Comparison of ENCODE assay signal across 31 mouse cellular contexts in the genomic region with DNA sequence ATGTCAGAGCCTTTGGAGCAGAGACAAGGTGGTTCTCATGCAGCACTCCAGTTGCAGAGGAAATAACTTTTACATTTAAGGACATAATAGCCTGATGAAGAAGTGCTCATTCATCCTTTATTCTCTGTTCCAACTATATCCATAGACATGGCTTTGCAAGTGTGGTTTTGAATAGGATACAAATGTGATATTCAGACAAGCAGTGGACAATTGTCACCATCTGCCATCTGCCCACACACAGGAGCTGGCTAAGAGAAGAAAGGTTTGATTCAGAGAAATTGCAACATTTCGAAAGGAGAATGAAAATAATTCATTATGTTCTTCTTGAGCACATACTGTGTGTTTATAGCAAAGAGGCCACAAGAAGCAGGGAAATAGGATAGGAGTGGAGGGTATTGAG.
DNase-seq lines count a peak whose midpoint lies in the region; ATAC-seq and TF ChIP-seq lines count a peak whose summit lies in the region.
"Had no signal": no experiment of that assay in that cellular context is flagged by ENCODE, and none has a peak within 500 bp of the region (broad histone marks: within the 10 kb centered on the region; RNA-seq: fewer than 3 reads in every experiment).

No protein-coding gene starts in this region.

- 75% methylated on average over 1 of the region's 1 CpGs for WGBS in forebrain, embryonic 12.5 days

- intact Hi-C loops in left cerebral cortex, postnatal 36 days (cut with DNase I): no loop called here

- no peak overlapping the region for H3K9ac ChIP-seq in forebrain, embryonic 12.5 days
- H3K9ac ChIP-seq: embryonic facial prominence, embryonic 15.5 days; heart, embryonic 15.5 days; kidney, embryonic 15.5 days; liver, embryonic 14.5 days; neural tube, embryonic 15.5 days; stomach, embryonic 15.5 days had no signal

- no peak overlapping the region for H3K4me2 ChIP-seq in forebrain, embryonic 12.5 days
- H3K4me2 ChIP-seq: embryonic facial prominence, embryonic 15.5 days; heart, embryonic 15.5 days; kidney, embryonic 15.5 days; neural tube, embryonic 15.5 days; stomach, embryonic 15.5 days had no signal

- DNase-seq in frontal cortex, postnatal 14 days (ENCODE audit: low spot score in 2 of 2): no peak
- peak; percentile 23 to 39 for DNase-seq in layer of hippocampus, adult 2 months (ENCODE audit: low spot score in 2 of 2)
- DNase-seq in layer of hippocampus, postnatal 10 days (ENCODE audit: low spot score in 2 of 2): no peak
- DNase-seq in right cerebral cortex, adult 18-20 months: peak; percentile 63
- no peak for DNase-seq in right cerebral cortex, postnatal 4 days
- DNase-seq in left cerebral cortex, postnatal 36 days (ENCODE audit: low spot score in 2 of 2): peak; percentile 44 to 48
- DNase-seq: adrenal gland, adult 2 months; adrenal gland, postnatal 36 days; cerebellum, adult 8-10 months; cerebellum, postnatal 25 days; gastrocnemius, postnatal 25 days; kidney, adult 18-20 months; kidney, postnatal 25 days; liver; lung, adult 2 months; lung, postnatal 10 days; thymus, postnatal 4 days had no signal

- ATAC-seq in frontal cortex, adult (ENCODE audit: low TSS enrichment): peak; percentile 68
- no peak for ATAC-seq in forebrain, embryonic 12.5 days (ENCODE audit: low FRiP score)
- ATAC-seq: activated CD4-positive, CD25-positive, alpha-beta regulatory T cell, adult 4 months; forebrain, embryonic 14.5 days; hindbrain, embryonic 16.5 days had no signal

- no peak overlapping the region for H3K4me3 ChIP-seq in layer of hippocampus, adult 2 months
- H3K4me3 ChIP-seq in forebrain, embryonic 12.5 days (replicated peaks): no peak overlapping the region
- H3K4me3 ChIP-seq: embryonic facial prominence, embryonic 10.5 days; embryonic facial prominence, embryonic 15.5 days; heart, embryonic 10.5 days; heart, embryonic 15.5 days; kidney, embryonic 15.5 days; neural tube, embryonic 15.5 days; stomach, embryonic 15.5 days had no signal

- no peaks in the 10 kb centered on the region for H3K4me1 ChIP-seq in forebrain, embryonic 12.5 days
- H3K4me1 ChIP-seq: embryonic facial prominence, embryonic 10.5 days; embryonic facial prominence, embryonic 15.5 days; heart, embryonic 10.5 days; heart, embryonic 15.5 days; kidney, embryonic 15.5 days; stomach, embryonic 15.5 days had no signal

- H3K27me3 ChIP-seq in forebrain, embryonic 12.5 days: no peaks in the 10 kb centered on the region
- H3K27me3 ChIP-seq: CH12.LX; embryonic facial prominence, embryonic 15.5 days; heart, embryonic 15.5 days; kidney, embryonic 15.5 days; neural tube, embryonic 15.5 days; stomach, embryonic 15.5 days had no signal

- no peaks in the 10 kb centered on the region for H3K36me3 ChIP-seq in forebrain, embryonic 12.5 days (replicated peaks)
- H3K36me3 ChIP-seq: embryonic facial prominence, embryonic 10.5 days; embryonic facial prominence, embryonic 15.5 days; heart, embryonic 10.5 days; heart, embryonic 15.5 days; kidney, embryonic 15.5 days; neural tube, embryonic 15.5 days; stomach, embryonic 15.5 days had no signal

- no peak for TF ChIP-seq CTCF in layer of hippocampus, adult 2 months (conservative IDR thresholded peaks at IDR 0.05)

- H3K9me3 ChIP-seq in forebrain, embryonic 12.5 days: no peaks in the 10 kb centered on the region
- H3K9me3 ChIP-seq: embryonic facial prominence, embryonic 10.5 days; embryonic facial prominence, embryonic 15.5 days; heart, embryonic 10.5 days; heart, embryonic 15.5 days; kidney, embryonic 15.5 days; neural tube, embryonic 15.5 days; stomach, embryonic 15.5 days had no signal

- H3K27ac ChIP-seq in layer of hippocampus, adult 2 months: peak overlapping the region; percentile 62
- no peak overlapping the region for H3K27ac ChIP-seq in forebrain, embryonic 12.5 days
- H3K27ac ChIP-seq: embryonic facial prominence, embryonic 10.5 days; heart, embryonic 10.5 days; heart, embryonic 15.5 days; kidney, embryonic 15.5 days; liver, embryonic 14.5 days; neural tube, embryonic 15.5 days; stomach, embryonic 15.5 days had no signal

Comparison
In these comparisons a context has a peak if more than half of its experiments do, and no peak if none do; other contexts are left out.
1. DNase-seq: peak in layer of hippocampus, adult 2 months (2 of 2), right cerebral cortex, adult 18-20 months (single experiment) and left cerebral cortex, postnatal 36 days (2 of 2); none in frontal cortex, postnatal 14 days (0 of 2), layer of hippocampus, postnatal 10 days (0 of 2) and right cerebral cortex, postnatal 4 days (single experiment).